Mouse (Mus musculus) kidney, postnatal 0 days (tissue): ENCODE results near the gene Dusp3. TPM values are rescaled to one million over a fixed set of nuclear protein-coding genes. Genes with fewer than 3 reads are reported as not detected.

ENCODE experiments used
- ATAC-seq: fragments of 200-750 bp; cut with Nextera tagmentation; replicated peaks from 2 replicates; pipeline ENCODE4 v1.8.0; 2017; ENCODE audit warnings: low read depth, moderate number of reproducible peaks, moderate TSS enrichment, moderate library complexity; ENCODE audit not compliant: low FRiP score
- DNase-seq: peaks from one replicate; pipeline ENCODE4 v3.0.0-alpha.2; 2016; ENCODE audit warnings: low spot score
- H3K27ac ChIP-seq: fragments of 300-500 bp; sonication (generic); 2 replicates; pipeline ENCODE4 v1.5.1; 2014; ENCODE audit warnings: mild to moderate bottlenecking
- H3K27me3 ChIP-seq: fragments of 300-500 bp; sonication (generic); 2 replicates; pipeline ENCODE4 v1.6.1; 2014; ENCODE audit warnings: low read length, mixed read lengths; ENCODE audit not compliant: insufficient read depth
- H3K36me3 ChIP-seq: fragments of 300-500 bp; sonication (generic); 2 replicates; pipeline ENCODE4 v1.6.1; 2014; ENCODE audit warnings: low read length, mixed read lengths; ENCODE audit not compliant: insufficient read depth
- H3K4me1 ChIP-seq: fragments of 300-500 bp; sonication (generic); replicated peaks from 2 replicates; pipeline ENCODE4 v1.6.1; 2014; ENCODE audit warnings: antibody characterized with exemption, low read length, mixed read lengths; ENCODE audit not compliant: insufficient read depth
- H3K4me2 ChIP-seq: fragments of 300-500 bp; sonication (generic); 2 replicates; pipeline ENCODE4 v1.6.1; 2014; ENCODE audit warnings: mild to moderate bottlenecking, low read length, moderate library complexity, mixed read lengths
- H3K4me3 ChIP-seq: fragments of 300-500 bp; sonication (generic); replicated peaks from 2 replicates; pipeline ENCODE4 v1.5.1; 2014; ENCODE audit warnings: low read depth, low read length
- H3K9ac ChIP-seq: fragments of 300-500 bp; sonication (generic); 2 replicates; pipeline ENCODE4 v1.6.1; 2014; ENCODE audit warnings: low read depth, low read length
- H3K9me3 ChIP-seq: fragments of 300-500 bp; sonication (generic); replicated peaks from 2 replicates; pipeline ENCODE4 v1.6.1; 2016; ENCODE audit warnings: low read length, inconsistent platforms, mixed read lengths
- CTCF ChIP-seq: IDR thresholded peaks from 2 replicates; pipeline ENCODE4 v1.5.1; 2016; ENCODE audit warnings: antibody characterized with exemption, low read depth, mild to moderate bottlenecking, moderate library complexity
- WGBS: fragments of 180-500 bp; shearing (Covaris S2); extraction: QIAGEN DNeasy Blood & Tissue Kit; methylation state at CpG from one replicate; pipeline ENCODE4 v1.1.7; 2014; 5-methylcytosine and 5-hydroxymethylcytosine counted together
- polyA plus RNA-seq: library from polyadenylated mRNA; unstranded; fragments of >200 nt; fragmentation: Nextera tagmentation; extraction: Ambion mirVana; gene quantifications from 2 replicates; pipeline ENCODE4 v1.2.1, GENCODE M21; 2015

Dusp3 gene
- polyA plus RNA-seq, 1 experiment from 2014 or later, result 51.7 TPM

- DNase-seq (peak; percentile 96), ATAC-seq (peak; percentile 87)
- no peaks in the 10 kb centered on the region for H3K27me3 ChIP-seq
- H3K9me3 ChIP-seq, result no peaks in the 10 kb centered on the region
- WGBS, result under 1% methylated on average over 71 of the region's 71 CpGs
- H3K27ac ChIP-seq, result peak within 1 kb of the TSS; percentile 96
- H3K4me1 ChIP-seq, result peaks cover 18% of the 10 kb centered on the region
- TF ChIP-seq CTCF, result no peak; the same call in 1 of the 2 replicates
- peak within 1 kb of the TSS; percentile 56 for H3K4me3 ChIP-seq
- H3K4me2 ChIP-seq, result peak within 1 kb of the TSS; percentile 95
- H3K36me3 ChIP-seq, result peaks cover 13% of the 10 kb centered on the region; the same call in 1 of the 2 replicates
- peak within 1 kb of the TSS; percentile 77 for H3K9ac ChIP-seq
Measured at GRCm38 (mm10) chr11:101984054-101985025, 2.5 kb downstream of the Dusp3 start, which contains the start of gene Cfap97d1. TSS of gene Cfap97d1 (plus strand) at chr11:101984279.

DNA sequence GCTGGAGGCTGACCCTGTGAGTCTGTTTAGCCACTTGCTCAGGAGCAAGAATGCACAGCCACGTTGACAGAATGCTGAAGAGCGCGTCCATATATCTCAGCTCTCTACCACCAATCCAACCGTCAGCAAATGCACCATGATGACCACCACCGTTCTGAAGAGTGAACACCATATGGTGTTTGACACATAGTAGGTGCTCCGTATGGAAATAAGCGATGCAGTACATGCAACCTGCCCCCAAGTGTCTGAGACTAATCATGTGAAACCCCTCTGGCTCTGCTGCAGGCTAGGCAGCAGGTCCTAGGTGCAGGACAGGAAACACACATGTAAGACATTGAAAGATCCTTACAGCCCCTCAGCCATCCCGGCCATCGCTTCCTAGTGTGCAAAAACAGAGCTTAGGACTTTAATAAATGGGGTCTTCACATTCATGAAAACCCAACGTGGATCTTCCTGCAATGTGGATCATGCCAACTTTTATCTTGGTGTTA is 3.3 kb downstream of the Dusp3 start:
- WGBS, result 59% methylated on average over 10 of the region's 10 CpGs
- Histone ChIP-seq H3K4me2 (peak overlapping the region; percentile 95), H3K9ac (0 out of 2 replicates have a peak overlapping the region, but pooled peaks have one; percentile 24), H3K27me3 (no peaks in the 10 kb centered on the region), H3K9me3 (no peaks in the 10 kb centered on the region), H3K4me3 (peak overlapping the region; percentile 56), H3K4me1 (peaks cover 19% of the 10 kb centered on the region), H3K36me3 (peaks cover 14% of the 10 kb centered on the region; the same call in 1 of the 2 replicates), H3K27ac (peak overlapping the region; percentile 79)
- ATAC-seq, result no peak
- no peak for DNase-seq
- no peak for TF ChIP-seq CTCF

GRCm38 (mm10) chr11:101982981-101983411 is 3.8 kb downstream of the Dusp3 start:
- H3K4me1 ChIP-seq, result peaks cover 24% of the 10 kb centered on the region
- H3K27ac ChIP-seq, result peak overlapping the region; percentile 79

GRCm38 (mm10) chr11:101981850-101982249 is 5.0 kb downstream of the Dusp3 start:
- Histone ChIP-seq H3K27ac (0 out of 2 replicates have a peak overlapping the region, but pooled peaks have one; percentile 79), H3K36me3 (peaks cover 14% of the 10 kb centered on the region; the same call in 1 of the 2 replicates), H3K4me2 (peak overlapping the region; percentile 95; the same call in 1 of the 2 replicates), H3K4me3 (no peak overlapping the region), H3K27me3 (no peaks in the 10 kb centered on the region), H3K4me1 (peaks cover 25% of the 10 kb centered on the region), H3K9me3 (no peaks in the 10 kb centered on the region), H3K9ac (no peak overlapping the region)
- TF ChIP-seq CTCF, result no peak
- no peak for ATAC-seq
- DNase-seq, result no peak
- 58% methylated on average over 12 of the region's 12 CpGs for WGBS

More at GRCm38 (mm10) chr11:101982981-101983411, 3.8 kb downstream of the Dusp3 start:
- Histone ChIP-seq H3K9me3 (no peaks in the 10 kb centered on the region), H3K4me3 (no peak overlapping the region; the same call in 1 of the 2 replicates), H3K27me3 (no peaks in the 10 kb centered on the region), H3K9ac (0 out of 2 replicates have a peak overlapping the region, but pooled peaks have one; percentile 24), H3K4me2 (peak overlapping the region; percentile 95), H3K36me3 (peaks cover 14% of the 10 kb centered on the region; the same call in 1 of the 2 replicates)
- no peak for ATAC-seq
- TF ChIP-seq CTCF, result no peak
- DNase-seq, result peak; percentile 26
- 52% methylated on average over 6 of the region's 6 CpGs for WGBS

- no peak for TF ChIP-seq CTCF
- Histone ChIP-seq H3K9me3 (no peaks in the 10 kb centered on the region), H3K27ac (no peak overlapping the region), H3K27me3 (no peaks in the 10 kb centered on the region), H3K36me3 (peaks cover 16% of the 10 kb centered on the region; the same call in 1 of the 2 replicates), H3K4me1 (peaks cover 23% of the 10 kb centered on the region), H3K4me2 (no peak overlapping the region), H3K4me3 (no peak overlapping the region), H3K9ac (0 out of 2 replicates have a peak overlapping the region, but pooled peaks have one; percentile 19)
- no peak for ATAC-seq
- 80% methylated on average over 9 of the region's 9 CpGs for WGBS
- no peak for DNase-seq
Measured at GRCm38 (mm10) chr11:101980603-101981157, 6.1 kb downstream of the Dusp3 start.

- 94% methylated on average over 5 of the region's 5 CpGs for WGBS
- Histone ChIP-seq H3K4me1 (peaks cover 23% of the 10 kb centered on the region), H3K9me3 (no peaks in the 10 kb centered on the region), H3K36me3 (peaks cover 22% of the 10 kb centered on the region), H3K4me2 (no peak overlapping the region), H3K4me3 (no peak overlapping the region), H3K9ac (no peak overlapping the region), H3K27ac (no peak overlapping the region), H3K27me3 (no peaks in the 10 kb centered on the region)
- no peak for TF ChIP-seq CTCF
- no peak for DNase-seq
- ATAC-seq, result no peak
Measured at GRCm38 (mm10) chr11:101979140-101979539, 7.7 kb downstream of the Dusp3 start.
